Mouse (Mus musculus) MEL (cell line): Measurements from ENCODE around the gene Arid1b. TPM values are rescaled to one million over a fixed set of nuclear protein-coding genes. Genes with fewer than 3 reads are reported as not detected.
"Not testable (repeated sequence)": the region's sequence is repeated elsewhere in the genome, so short reads cannot be mapped to it uniquely, and the experiment has no call there.

ENCODE experiments used
- DNase-seq: peaks from one replicate; pipeline ENCODE4 v3.0.0; 2011; ENCODE audit warnings: low read depth, low spot score
- H3K27ac ChIP-seq: 2 replicates; pipeline ENCODE4 v1.5.1; 2012; ENCODE audit warnings: low read depth, mild to moderate bottlenecking, control low read depth, low read length, moderate library complexity; ENCODE audit not compliant: control insufficient read depth
- H3K27me3 ChIP-seq, 2 experiments: fragments of 150-350 bp in 1 of 2; sonication (generic) in 1 of 2; 2 replicates each; pipeline ENCODE4 v1.6.1; 2012; ENCODE audit warnings: low read length in 2 of 2, mild to moderate bottlenecking in 2 of 2, improper control_type of control experiment in 1 of 2, moderate library complexity in 1 of 2; ENCODE audit not compliant: insufficient read depth in 2 of 2, control insufficient read depth in 1 of 2
- H3K36me3 ChIP-seq, 2 experiments: 2 replicates each; pipeline ENCODE4 v1.6.1; 2012 to 2014; ENCODE audit warnings: low read length in 2 of 2, improper control_type of control experiment in 1 of 2, inconsistent platforms in 1 of 2, mild to moderate bottlenecking in 1 of 2; ENCODE audit not compliant: insufficient read depth in 2 of 2, control insufficient read depth in 1 of 2
- H3K4me1 ChIP-seq, 2 experiments: fragments of 150-350 bp in 1 of 2; sonication (generic) in 1 of 2; 2 replicates each; pipeline ENCODE4 v1.6.1; 2012; ENCODE audit warnings: low read length in 2 of 2, improper control_type of control experiment in 1 of 2, mild to moderate bottlenecking in 1 of 2; ENCODE audit not compliant: insufficient read depth in 2 of 2, control insufficient read depth in 1 of 2
- H3K4me3 ChIP-seq, 2 experiments: fragments of 150-350 bp in 1 of 2; sonication (generic) in 1 of 2; 2 replicates each; pipeline ENCODE4 v1.5.1; 2012; ENCODE audit warnings: low read depth in 2 of 2, low read length in 2 of 2, mild to moderate bottlenecking in 2 of 2, moderate library complexity in 2 of 2, control low read depth in 1 of 2, improper control_type of control experiment in 1 of 2; ENCODE audit not compliant: control insufficient read depth in 1 of 2, insufficient read depth in 1 of 2
- H3K79me2 ChIP-seq: 2 replicates; pipeline ENCODE4 v1.6.1; 2012; ENCODE audit warnings: mild to moderate bottlenecking, low read length, moderate library complexity; ENCODE audit not compliant: control insufficient read depth, poor library complexity, insufficient read depth
- H3K9ac ChIP-seq: 2 replicates; pipeline ENCODE4 v1.6.1; 2012; ENCODE audit warnings: low read depth, mild to moderate bottlenecking, control low read depth, low read length, moderate library complexity; ENCODE audit not compliant: control insufficient read depth, poor library complexity, severe bottlenecking
- H3K9me3 ChIP-seq: fragments of 150-350 bp; sonication (generic); replicated peaks from 2 replicates; pipeline ENCODE4 v1.6.1; 2012; ENCODE audit warnings: mild to moderate bottlenecking, low read length, improper control_type of control experiment, moderate library complexity; ENCODE audit not compliant: insufficient read depth
- CHD1 ChIP-seq: IDR thresholded peaks from 2 replicates; pipeline ENCODE4 v1.6.1; 2012; ENCODE audit warnings: low read depth, mild to moderate bottlenecking, inconsistent platforms, low read length, improper control_type of control experiment
- E2F4 ChIP-seq: IDR thresholded peaks from 2 replicates; pipeline ENCODE4 v1.6.1; 2011; ENCODE audit warnings: low read depth, low read length, improper control_type of control experiment, borderline replicate concordance
- ELF1 ChIP-seq: IDR thresholded peaks from 2 replicates; pipeline ENCODE4 v1.6.1; 2014; ENCODE audit warnings: low read depth, mild to moderate bottlenecking, inconsistent platforms, low read length, improper control_type of control experiment, moderate library complexity
- EP300 ChIP-seq, 2 experiments: IDR thresholded peaks; 2 replicates each; pipeline ENCODE4 v1.6.1; 2011; ENCODE audit warnings: improper control_type of control experiment in 2 of 2, low read length in 2 of 2, low read depth in 1 of 2, mild to moderate bottlenecking in 1 of 2
- GATA1 ChIP-seq: IDR thresholded peaks from 2 replicates; pipeline ENCODE4 v1.6.1; 2011; ENCODE audit warnings: low read depth, low read length, improper control_type of control experiment
- HCFC1 ChIP-seq: IDR thresholded peaks from 2 replicates; pipeline ENCODE4 v1.6.1; 2012; ENCODE audit warnings: low read depth, mild to moderate bottlenecking, inconsistent platforms, low read length, improper control_type of control experiment, moderate library complexity
- KAT2A ChIP-seq: conservative IDR thresholded peaks from 2 replicates; pipeline ENCODE4 v1.6.1; 2012; ENCODE audit warnings: low read depth, low read length, improper control_type of control experiment, inconsistent platforms
- MAFK ChIP-seq: IDR thresholded peaks from 2 replicates; pipeline ENCODE4 v1.6.1; 2011; ENCODE audit warnings: low read depth, mild to moderate bottlenecking, low read length, improper control_type of control experiment, borderline replicate concordance
- MAX ChIP-seq: IDR thresholded peaks from 2 replicates; pipeline ENCODE4 v1.6.1; 2011; ENCODE audit warnings: low read length, improper control_type of control experiment
- MEF2A ChIP-seq: IDR thresholded peaks from 2 replicates; pipeline ENCODE4 v1.6.1; 2014; ENCODE audit warnings: low read depth, mild to moderate bottlenecking, inconsistent platforms, low read length, improper control_type of control experiment; ENCODE audit not compliant: poor library complexity, insufficient replicate concordance, severe bottlenecking; ENCODE audit errors: extremely low read depth
- MXI1 ChIP-seq: IDR thresholded peaks from 2 replicates; pipeline ENCODE4 v1.6.1; 2011; ENCODE audit warnings: mild to moderate bottlenecking, low read depth, low read length, improper control_type of control experiment
- MYB ChIP-seq: IDR thresholded peaks from 2 replicates; pipeline ENCODE4 v1.6.1; 2011; ENCODE audit warnings: mild to moderate bottlenecking, low read depth, low read length, improper control_type of control experiment
- NRF1 ChIP-seq: IDR thresholded peaks from 2 replicates; pipeline ENCODE4 v1.6.1; 2014; ENCODE audit warnings: low read depth, mild to moderate bottlenecking, inconsistent platforms, low read length, improper control_type of control experiment, moderate library complexity; ENCODE audit not compliant: poor library complexity, insufficient read depth, severe bottlenecking
- POLR2AphosphoS2 ChIP-seq: IDR thresholded peaks from 2 replicates; pipeline ENCODE4 v1.6.1; 2011; ENCODE audit warnings: low read length, improper control_type of control experiment
- RAD21 ChIP-seq: IDR thresholded peaks from 2 replicates; pipeline ENCODE4 v1.6.1; 2011; ENCODE audit warnings: mild to moderate bottlenecking, low read depth, low read length, improper control_type of control experiment
- RCOR1 ChIP-seq: IDR thresholded peaks from 2 replicates; pipeline ENCODE4 v1.6.1; 2012; ENCODE audit warnings: low read depth, mild to moderate bottlenecking, inconsistent platforms, low read length, improper control_type of control experiment
- TAL1 ChIP-seq: IDR thresholded peaks from 2 replicates; pipeline ENCODE4 v1.6.1; 2012; ENCODE audit warnings: mild to moderate bottlenecking, inconsistent platforms, low read length, moderate library complexity, mixed read lengths
- TCF12 ChIP-seq: IDR thresholded peaks from 2 replicates; pipeline ENCODE4 v1.6.1; 2014; ENCODE audit warnings: low read depth, mild to moderate bottlenecking, inconsistent platforms, low read length, improper control_type of control experiment, moderate library complexity
- USF2 ChIP-seq, 2 experiments: IDR thresholded peaks; 2 replicates each; pipeline ENCODE4 v1.6.1; 2011 to 2012; ENCODE audit warnings: improper control_type of control experiment in 2 of 2, low read length in 2 of 2, borderline replicate concordance in 1 of 2, inconsistent platforms in 1 of 2, low read depth in 1 of 2, mild to moderate bottlenecking in 1 of 2; ENCODE audit not compliant: insufficient read depth in 1 of 2
- polyA plus RNA-seq, 2 experiments: library from polyadenylated mRNA; stranded (reverse) in 1 of 2; unstranded in 1 of 2; fragments of >175 nt in 1 of 2; fragments of >200 nt in 1 of 2; gene quantifications; 2 replicates each; pipeline versions ENCODE4 v1.2.1 to v1.2.4; 2012; ENCODE audit warnings: low replicate concordance in 2 of 2, low read depth in 1 of 2; ENCODE audit not compliant: insufficient read length in 2 of 2, insufficient read depth in 1 of 2, missing spikeins in 1 of 2
- total RNA-seq: library from RNA; depleted of rRNA; stranded (reverse); fragments of 300-350 nt; gene quantifications from 2 replicates; pipeline ENCODE4 v1.2.3, GENCODE M21; 2012

The Arid1b gene
- total and polyA plus RNA-seq, 3 experiments = 13.4 to 17.4 TPM; not detected in 1

DNA sequence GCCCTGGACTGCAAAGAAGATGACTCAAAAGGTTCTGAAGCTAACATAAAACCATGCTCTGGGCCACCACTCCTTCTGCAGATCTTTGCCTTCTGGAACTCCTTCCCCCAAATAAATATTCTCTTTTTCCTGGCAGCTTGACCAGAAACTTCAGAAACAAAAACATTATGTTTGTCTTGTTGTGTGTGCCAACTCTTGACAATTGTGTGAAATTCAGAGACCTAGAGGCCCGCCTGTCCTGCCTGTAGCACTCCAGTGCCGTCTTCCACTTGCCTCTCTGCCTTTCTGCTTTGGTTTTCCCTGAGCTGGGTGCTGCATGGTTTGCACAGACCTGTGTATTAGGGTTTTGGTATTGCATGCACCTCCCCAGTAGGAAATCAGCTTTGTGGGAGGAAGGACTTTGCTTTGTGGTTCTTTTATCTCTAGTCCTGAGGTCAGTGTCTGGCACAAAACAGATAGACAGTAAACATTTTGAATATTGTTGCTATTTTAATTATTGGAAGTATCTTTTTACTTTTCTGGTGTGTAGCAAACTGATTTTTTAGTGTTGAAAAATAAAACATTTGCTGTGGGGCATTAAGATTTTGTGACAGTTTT lies 114.5 kb downstream of the Arid1b start:
- H3K9me3 ChIP-seq = no peaks in the 10 kb centered on the region
- peaks cover 6 to 18% of the 10 kb centered on the region in 2 experiments for H3K4me1 ChIP-seq
- TF ChIP-seq TCF12 = no peak
- 0 out of 2 replicates have a peak, but pooled peaks have one; percentile 8 for TF ChIP-seq TAL1
- peak; percentile 57; the same call in 1 of the 2 replicates for TF ChIP-seq GATA1
- peak; percentile 97 for TF ChIP-seq RCOR1
- peak; percentile 61; the same call in 1 of the 2 replicates for TF ChIP-seq MAFK
- TF ChIP-seq EP300 (IDR thresholded peaks at IDR 0.05; ENCODE audit: low read depth in 1 of 2, low read length in 2 of 2) = peak; percentile 18 to 26; a peak in 1 of 4 replicates
- H3K36me3 ChIP-seq = peaks cover 0 to 9% of the 10 kb centered on the region in 2 experiments; a peak in 2 of 4 replicates
- H3K4me3 ChIP-seq = no peak overlapping the region
- no peaks in the 10 kb centered on the region for H3K27me3 ChIP-seq
- H3K9ac ChIP-seq = no peak overlapping the region
- H3K79me2 ChIP-seq = no peaks in the 10 kb centered on the region
- no peak overlapping the region for H3K27ac ChIP-seq
- peak; percentile 23 for DNase-seq

DNA sequence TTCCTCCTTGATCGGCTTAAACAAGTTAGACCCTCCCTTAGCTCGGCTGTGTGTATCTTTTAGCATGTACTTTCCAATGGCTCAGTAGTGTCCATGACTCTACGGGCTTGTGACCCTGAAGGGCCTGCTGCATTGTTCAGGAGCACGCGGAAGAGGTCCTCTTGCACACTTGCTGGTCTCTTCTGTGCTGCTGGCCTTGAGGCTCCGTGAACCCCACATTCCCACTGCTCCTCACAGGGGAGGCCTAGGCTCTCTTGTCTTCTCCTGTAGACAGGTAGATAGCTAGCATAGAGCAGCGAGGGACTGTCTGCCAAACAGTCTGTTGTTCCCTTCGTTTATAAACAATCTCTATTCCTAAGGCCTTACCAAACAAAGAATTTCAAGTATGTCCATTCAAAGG lies 115.2 kb downstream of the Arid1b start:
- no peak overlapping the region for H3K4me3 ChIP-seq
- no peak for DNase-seq
- peaks cover 6 to 18% of the 10 kb centered on the region in 2 experiments for H3K4me1 ChIP-seq
- no peaks in the 10 kb centered on the region for H3K79me2 ChIP-seq
- H3K36me3 ChIP-seq = peaks cover 0 to 9% of the 10 kb centered on the region in 2 experiments; a peak in 2 of 4 replicates
- no peak overlapping the region for H3K9ac ChIP-seq
- no peaks in the 10 kb centered on the region for H3K9me3 ChIP-seq
- no peaks in the 10 kb centered on the region for H3K27me3 ChIP-seq
- TF ChIP-seq MYB = no peak
- TF ChIP-seq ELF1 = no peak
- no peak for TF ChIP-seq E2F4
- TF ChIP-seq, all 39 proteins: peak for 0
- H3K27ac ChIP-seq = no peak overlapping the region

DNA sequence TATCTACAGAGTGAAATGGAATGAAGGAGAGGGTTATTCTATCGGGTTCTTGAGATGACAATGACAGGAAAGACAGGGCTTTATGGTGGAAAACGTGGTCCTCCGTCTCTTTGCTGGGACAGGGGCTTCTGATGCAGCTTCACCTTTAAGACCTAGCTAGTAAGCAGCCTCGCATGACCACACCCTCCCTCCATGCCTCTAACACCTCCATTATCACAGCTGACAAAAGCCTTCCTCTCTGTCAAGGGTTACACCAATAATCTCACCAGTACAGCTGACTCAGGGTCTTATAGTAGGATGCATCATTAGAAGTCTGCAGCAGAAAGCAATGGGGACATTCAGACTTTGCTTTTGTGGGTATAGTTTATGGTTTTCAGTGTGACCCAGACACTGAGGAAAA lies 116.0 kb downstream of the Arid1b start:
- Histone ChIP-seq H3K4me3 (no peak overlapping the region), H3K4me1 (peaks cover 6 to 18% of the 10 kb centered on the region in 2 experiments), H3K27me3 (no peaks in the 10 kb centered on the region), H3K9me3 (no peaks in the 10 kb centered on the region), H3K27ac (no peak overlapping the region), H3K79me2 (no peaks in the 10 kb centered on the region), H3K9ac (no peak overlapping the region), H3K36me3 (peaks cover 0 to 9% of the 10 kb centered on the region in 2 experiments; a peak in 2 of 4 replicates)
- TF ChIP-seq TAL1 (no peak), NRF1 (no peak), KAT2A (no peak), RAD21 (no peak), USF2 (IDR thresholded peaks at IDR 0.05; ENCODE audit: borderline replicate concordance in 1 of 2, insufficient read depth in 1 of 2, low read depth in 1 of 2, low read length in 2 of 2) (no peak), MAX (no peak), ELF1 (no peak), CHD1 (no peak), MXI1 (no peak), MEF2A (no peak), RCOR1 (no peak), HCFC1 (no peak), EP300 (IDR thresholded peaks at IDR 0.05; ENCODE audit: low read depth in 1 of 2, low read length in 2 of 2) (no peak), POLR2AphosphoS2 (no peak)
- DNase-seq = no peak

GRCm38 (mm10) chr17:5110981-5111380 lies 116.8 kb downstream of the Arid1b start:
- DNase-seq, H3K4me3 ChIP-seq, H3K79me2 ChIP-seq, H3K36me3 ChIP-seq, H3K27me3 ChIP-seq, H3K9me3 ChIP-seq, H3K27ac ChIP-seq, H3K9ac ChIP-seq: not testable (repeated sequence)
- peaks cover 6 to 18% of the 10 kb centered on the region in 2 experiments for H3K4me1 ChIP-seq
